23 mouse cellular contexts compared by ENCODE assay signal in the genomic region with DNA sequence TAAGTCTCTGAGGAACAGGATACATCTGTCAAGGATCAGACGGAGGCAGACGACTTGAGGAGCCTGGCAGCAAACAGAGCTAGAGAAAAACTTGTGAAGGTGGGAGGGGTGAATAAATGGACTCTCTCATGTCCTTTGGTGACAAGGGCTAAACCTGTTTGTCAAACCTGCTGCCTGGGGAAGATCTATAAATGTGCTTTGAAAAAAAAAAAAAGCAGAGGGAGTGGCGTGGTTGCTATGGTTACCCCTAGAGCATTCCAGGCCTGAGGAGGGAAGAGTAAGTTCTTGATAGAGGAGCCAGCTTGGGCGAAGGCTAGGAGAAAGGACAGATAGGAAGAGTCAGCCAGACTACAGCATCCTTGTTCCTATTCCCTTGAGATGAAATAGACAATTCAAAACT.
DNase-seq lines count a peak whose midpoint lies in the region; ATAC-seq and TF ChIP-seq lines count a peak whose summit lies in the region.
"Had no signal": no experiment of that assay in that cellular context is flagged by ENCODE, and none has a peak within 500 bp of the region (broad histone marks: within the 10 kb centered on the region; RNA-seq: fewer than 3 reads in every experiment).

No protein-coding gene starts in this region.

- no peaks in the 10 kb centered on the region for H3K4me1 ChIP-seq in hindbrain, embryonic 11.5 days (replicated peaks; ENCODE audit: control insufficient read depth, insufficient read depth, low read length)
- H3K4me1 ChIP-seq in hindbrain, embryonic 12.5 days = peaks cover 6% of the 10 kb centered on the region
- H3K4me1 ChIP-seq in midbrain, postnatal 0 days (ENCODE audit: insufficient read depth, low read length) = peaks cover 5% of the 10 kb centered on the region; the same call in 1 of the 2 replicates
- H3K4me1 ChIP-seq in midbrain, embryonic 10.5 days = peaks cover 12% of the 10 kb centered on the region

- WGBS in hindbrain, embryonic 11.5 days = 27% methylated on average over 4 of the region's 4 CpGs
- 24% methylated on average over 4 of the region's 4 CpGs for WGBS in hindbrain, embryonic 12.5 days
- 23% methylated on average over 4 of the region's 4 CpGs for WGBS in midbrain, postnatal 0 days
- 33% methylated on average over 4 of the region's 4 CpGs for WGBS in midbrain, embryonic 10.5 days

- no peak overlapping the region for H3K4me3 ChIP-seq in hindbrain, embryonic 11.5 days (ENCODE audit: low read depth, low read length)
- no peak overlapping the region for H3K4me3 ChIP-seq in hindbrain, embryonic 12.5 days
- no peak overlapping the region for H3K4me3 ChIP-seq in midbrain, postnatal 0 days (ENCODE audit: low read depth, low read length)
- no peak overlapping the region for H3K4me3 ChIP-seq in midbrain, embryonic 10.5 days
- H3K4me3 ChIP-seq: forebrain, embryonic 12.5 days; heart, embryonic 10.5 days; myocyte had no signal

- H3K36me3 ChIP-seq in hindbrain, embryonic 11.5 days (ENCODE audit: control insufficient read depth, insufficient read depth, low read length) = no peaks in the 10 kb centered on the region
- no peaks in the 10 kb centered on the region for H3K36me3 ChIP-seq in hindbrain, embryonic 12.5 days
- H3K36me3 ChIP-seq in midbrain, postnatal 0 days (ENCODE audit: insufficient read depth, low read length) = no peaks in the 10 kb centered on the region
- no peaks in the 10 kb centered on the region for H3K36me3 ChIP-seq in midbrain, embryonic 10.5 days
- H3K36me3 ChIP-seq: forebrain, embryonic 12.5 days; heart, embryonic 10.5 days had no signal

- H3K27ac ChIP-seq in hindbrain, embryonic 11.5 days (ENCODE audit: low read depth, low read length) = no peak overlapping the region
- H3K27ac ChIP-seq in hindbrain, embryonic 12.5 days = no peak overlapping the region
- H3K27ac ChIP-seq in midbrain, postnatal 0 days (ENCODE audit: low read depth, low read length) = no peak overlapping the region
- H3K27ac ChIP-seq in midbrain, embryonic 10.5 days (replicated peaks) = no peak overlapping the region
- H3K27ac ChIP-seq: forebrain, embryonic 12.5 days; heart, embryonic 10.5 days; kidney, postnatal 0 days had no signal

- TF ChIP-seq CTCF in midbrain, postnatal 0 days (IDR thresholded peaks at IDR 0.05) = no peak

- no peak overlapping the region for H3K4me2 ChIP-seq in hindbrain, embryonic 11.5 days (replicated peaks; ENCODE audit: low read depth, low read length)
- no peak overlapping the region for H3K4me2 ChIP-seq in hindbrain, embryonic 12.5 days (replicated peaks)
- H3K4me2 ChIP-seq in midbrain, postnatal 0 days (ENCODE audit: low read depth, low read length, poor library complexity, severe bottlenecking) = no peak overlapping the region
- H3K4me2 ChIP-seq: forebrain, embryonic 12.5 days; midbrain, embryonic 11.5 days had no signal

- ATAC-seq in hindbrain, embryonic 11.5 days (ENCODE audit: low FRiP score) = no peak
- no peak for ATAC-seq in hindbrain, embryonic 12.5 days (ENCODE audit: low FRiP score)
- no peak for ATAC-seq in midbrain, postnatal 0 days (ENCODE audit: low FRiP score)
- ATAC-seq: hindbrain, embryonic 16.5 days; lung, postnatal 0 days had no signal

- no peak overlapping the region for H3K9ac ChIP-seq in hindbrain, embryonic 11.5 days (ENCODE audit: low read depth, low read length)
- no peak overlapping the region for H3K9ac ChIP-seq in hindbrain, embryonic 12.5 days
- H3K9ac ChIP-seq in midbrain, postnatal 0 days (replicated peaks; ENCODE audit: low read length, poor library complexity, severe bottlenecking) = no peak overlapping the region
- H3K9ac ChIP-seq: forebrain, embryonic 12.5 days had no signal

- H3K9me3 ChIP-seq in hindbrain, embryonic 11.5 days (ENCODE audit: control insufficient read depth, low read length) = no peaks in the 10 kb centered on the region
- H3K9me3 ChIP-seq in hindbrain, embryonic 12.5 days (replicated peaks) = no peaks in the 10 kb centered on the region
- H3K9me3 ChIP-seq in midbrain, postnatal 0 days (ENCODE audit: low read length) = no peaks in the 10 kb centered on the region
- no peaks in the 10 kb centered on the region for H3K9me3 ChIP-seq in midbrain, embryonic 10.5 days (replicated peaks)
- H3K9me3 ChIP-seq: forebrain, embryonic 12.5 days; heart, embryonic 10.5 days had no signal

- H3K27me3 ChIP-seq in hindbrain, embryonic 11.5 days (ENCODE audit: control insufficient read depth, insufficient read depth, low read length) = no peaks in the 10 kb centered on the region
- H3K27me3 ChIP-seq in hindbrain, embryonic 12.5 days = no peaks in the 10 kb centered on the region
- no peaks in the 10 kb centered on the region for H3K27me3 ChIP-seq in midbrain, postnatal 0 days (ENCODE audit: insufficient read depth, low read length)
- no peaks in the 10 kb centered on the region for H3K27me3 ChIP-seq in midbrain, embryonic 10.5 days (ENCODE audit: low read depth, poor library complexity, severe bottlenecking)
- H3K27me3 ChIP-seq: CH12.LX; forebrain, embryonic 12.5 days had no signal

- DNase-seq in hindbrain, embryonic 11.5 days (ENCODE audit: low spot score) = peak; percentile 13
- DNase-seq in midbrain, postnatal 0 days (ENCODE audit: low spot score) = peak; percentile 26
- no peak for DNase-seq in midbrain, embryonic 10.5 days (ENCODE audit: low spot score)
- DNase-seq in embryo, embryonic 10.5 days (ENCODE audit: low spot score) = peak; percentile 30
- DNase-seq in right cerebral cortex, postnatal 36 days (ENCODE audit: low spot score in 2 of 2) = no peak
- DNase-seq in neural tube, embryonic 10.5 days (ENCODE audit: extremely low spot score, low spot score) = no peak
- DNase-seq: adrenal gland, postnatal 14 days; B cell, adult 2 months; cerebellum, adult 11-12 months; cerebellum, postnatal 10 days; heart, postnatal 4 days; kidney, adult 2 months; right cerebral cortex, postnatal 4 days; thymus, adult 2 months had no signal

Comparison
In these comparisons a context has a peak if more than half of its experiments do, and no peak if none do; other contexts are left out.
1. DNase-seq: peak in hindbrain, embryonic 11.5 days (single experiment), midbrain, postnatal 0 days (single experiment) and embryo, embryonic 10.5 days (single experiment); none in midbrain, embryonic 10.5 days (single experiment), right cerebral cortex, postnatal 36 days (0 of 2) and neural tube, embryonic 10.5 days (single experiment).